Mouse (Mus musculus): ENCODE measurements around the gene Btrc.

Btrc gene

DNA sequence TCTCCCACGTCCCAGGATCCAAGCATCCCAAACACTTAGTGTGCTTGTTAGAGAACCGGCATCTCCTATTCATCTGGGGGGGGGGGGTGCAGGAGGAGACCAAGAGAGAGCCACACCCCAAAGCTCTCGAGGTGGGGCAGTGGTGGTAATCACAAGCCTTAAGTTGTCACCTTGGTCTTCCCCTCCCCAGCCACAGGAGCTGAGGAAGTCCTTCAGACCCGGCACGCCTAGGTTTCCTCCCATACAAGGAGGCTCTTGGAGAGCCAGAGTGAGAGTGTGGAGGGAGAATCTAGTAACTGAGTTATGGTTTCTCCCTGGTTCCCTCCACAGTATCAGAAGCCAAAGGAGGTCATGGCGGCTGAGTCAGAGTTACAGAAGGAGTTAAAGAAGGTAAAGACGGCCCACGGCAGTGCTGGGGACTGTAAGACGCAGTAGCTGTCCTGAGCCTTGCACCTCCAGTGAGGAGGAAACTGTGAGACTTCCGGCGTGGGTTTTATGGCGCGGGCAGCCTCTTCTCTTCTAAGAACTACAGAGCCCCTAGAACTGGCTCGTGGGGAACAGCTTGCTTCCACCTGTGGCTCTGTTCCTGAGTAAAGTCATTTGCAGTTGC lies 213.7 kb downstream of the Btrc start:
- no peak for DNase-seq

DNA sequence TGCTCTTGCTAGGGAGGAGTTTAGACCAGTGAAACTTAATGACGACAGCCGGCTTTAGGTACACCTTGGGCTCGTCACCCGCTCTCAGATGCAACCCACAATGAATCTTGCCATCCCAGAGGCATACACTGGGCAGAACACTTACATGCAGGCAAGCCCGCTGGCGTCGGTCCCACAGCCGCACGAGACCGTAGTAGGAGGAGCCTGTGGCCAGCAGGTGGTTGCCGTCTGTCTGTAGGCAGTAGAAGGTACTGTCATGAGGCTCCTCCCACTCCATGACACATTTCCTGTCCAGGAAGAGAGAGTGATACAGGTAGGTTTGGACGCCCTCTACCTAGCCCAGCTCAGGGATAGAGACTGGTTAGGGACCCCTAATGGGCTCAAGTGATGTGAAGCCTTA lies 215.4 kb downstream of the Btrc start:
- DNase-seq: no peak

DNA sequence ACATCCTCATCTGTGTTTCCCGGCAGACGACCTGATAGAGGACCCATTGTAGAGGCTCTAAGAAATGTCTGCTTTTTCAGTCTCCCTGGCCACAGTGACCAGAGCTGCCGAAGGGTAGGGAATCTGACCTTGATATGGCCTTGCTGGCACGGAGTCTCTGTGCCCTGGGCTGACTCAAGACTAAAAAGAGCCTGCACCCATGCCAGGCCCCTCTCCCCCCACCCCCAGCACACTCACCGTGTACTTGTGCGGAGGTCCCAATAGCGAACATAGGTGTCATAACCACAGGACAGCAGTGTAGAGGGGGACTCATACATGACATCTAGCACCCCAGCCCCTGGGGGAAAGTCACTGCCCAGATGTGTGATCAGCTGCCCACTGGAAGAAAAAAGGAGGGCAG lies 215.9 kb downstream of the Btrc start:
- DNase-seq: no peak

All from cerebellum, adult 8-10 months (tissue).